15 mouse cellular contexts compared by ENCODE assay signal in the genomic region with DNA sequence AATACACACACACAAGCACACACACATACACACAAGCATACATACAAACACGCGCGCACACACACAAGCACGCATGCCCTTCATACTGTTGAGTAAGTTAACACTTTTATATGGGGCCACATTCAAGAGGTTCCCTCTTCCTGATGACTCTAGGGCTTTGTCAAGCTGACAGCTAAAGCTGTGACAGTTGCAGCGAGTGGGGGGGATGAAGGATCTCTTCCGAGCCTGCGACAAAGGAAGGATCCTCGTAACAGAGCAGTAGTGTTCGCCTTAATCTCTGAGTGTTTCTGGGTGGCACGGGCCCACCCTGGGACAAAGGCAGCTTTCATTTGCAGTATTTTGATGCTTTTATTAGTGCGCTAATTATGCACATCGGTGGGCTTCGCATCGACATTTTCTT.
DNase-seq lines count a peak whose midpoint lies in the region; ATAC-seq and TF ChIP-seq lines count a peak whose summit lies in the region.
"Had no signal": no experiment of that assay in that cellular context is flagged by ENCODE, and none has a peak within 500 bp of the region (broad histone marks: within the 10 kb centered on the region; RNA-seq: fewer than 3 reads in every experiment).

No protein-coding gene starts in this region.

- no peak for TF ChIP-seq CTCF in lung, adult 2 months (IDR thresholded peaks at IDR 0.05; ENCODE audit: insufficient read depth, low read length)

- peaks cover 6% of the 10 kb centered on the region; the same call in 1 of the 2 replicates for H3K4me1 ChIP-seq in forebrain, embryonic 11.5 days (replicated peaks; ENCODE audit: control insufficient read depth, insufficient read depth, low read length)
- H3K4me1 ChIP-seq in forebrain, embryonic 10.5 days = peaks cover 34% of the 10 kb centered on the region
- peaks cover 36% of the 10 kb centered on the region for H3K4me1 ChIP-seq in forebrain, embryonic 15.5 days
- H3K4me1 ChIP-seq in hindbrain, embryonic 16.5 days (ENCODE audit: control insufficient read depth, insufficient read depth, low read depth, low read length) = peaks cover 30% of the 10 kb centered on the region
- H3K4me1 ChIP-seq in midbrain, embryonic 16.5 days (ENCODE audit: control insufficient read depth, insufficient read depth, low read length) = peaks cover 35% of the 10 kb centered on the region
- H3K4me1 ChIP-seq in lung, adult 2 months (ENCODE audit: control insufficient read depth, insufficient read depth, low read length) = peaks cover 4% of the 10 kb centered on the region; the same call in 1 of the 2 replicates

- no peak for DNase-seq in forebrain, embryonic 11.5 days (ENCODE audit: low spot score)
- no peak for DNase-seq in forebrain, embryonic 10.5 days (ENCODE audit: extremely low spot score, low spot score)
- no peak for DNase-seq in kidney, adult 8-10 months
- no peak for DNase-seq in adrenal gland, adult 8-10 months
- no peak for DNase-seq in lung, adult 2 months
- DNase-seq: cerebellum, adult 11 months; cerebellum, postnatal 36 days; kidney, adult 11 months; kidney, postnatal 10 days; liver; liver, postnatal 0 days had no signal

- no peak for ATAC-seq in forebrain, embryonic 11.5 days (replicated peaks; ENCODE audit: low FRiP score)
- peak; percentile 63 for ATAC-seq in forebrain, embryonic 15.5 days (replicated peaks)
- ATAC-seq in hindbrain, embryonic 16.5 days = no peak
- 0 out of 2 replicates have a peak, but pooled peaks have one; percentile 33 for ATAC-seq in midbrain, embryonic 16.5 days
- ATAC-seq: liver, postnatal 0 days had no signal

- WGBS in forebrain, embryonic 11.5 days = 69% methylated on average over 14 of the region's 14 CpGs
- 81% methylated on average over 14 of the region's 14 CpGs for whole genome bisulfite sequencing in forebrain, embryonic 10.5 days
- WGBS in forebrain, embryonic 15.5 days = 47% methylated on average over 14 of the region's 14 CpGs
- WGBS in hindbrain, embryonic 16.5 days = 60% methylated on average over 14 of the region's 14 CpGs
- 48% methylated on average over 14 of the region's 14 CpGs for WGBS in midbrain, embryonic 16.5 days
- 86% methylated on average over 14 of the region's 14 CpGs for WGBS in lung, adult 2 months

- H3K4me3 ChIP-seq in forebrain, embryonic 11.5 days (ENCODE audit: low read depth, low read length) = no peak overlapping the region
- H3K4me3 ChIP-seq in forebrain, embryonic 10.5 days = no peak overlapping the region
- H3K4me3 ChIP-seq in forebrain, embryonic 15.5 days = no peak overlapping the region
- H3K4me3 ChIP-seq in hindbrain, embryonic 16.5 days (ENCODE audit: low read length) = no peak overlapping the region
- H3K4me3 ChIP-seq in midbrain, embryonic 16.5 days (ENCODE audit: low read depth, low read length) = no peak overlapping the region
- no peak overlapping the region for H3K4me3 ChIP-seq in lung, adult 2 months (replicated peaks; ENCODE audit: extremely low read depth, low read depth, low read length)
- H3K4me3 ChIP-seq: hindbrain, embryonic 15.5 days had no signal

- H3K4me2 ChIP-seq in forebrain, embryonic 11.5 days (ENCODE audit: low read depth, low read length, severe bottlenecking) = no peak overlapping the region
- no peak overlapping the region for H3K4me2 ChIP-seq in forebrain, embryonic 15.5 days (replicated peaks)
- no peak overlapping the region for H3K4me2 ChIP-seq in hindbrain, embryonic 16.5 days (ENCODE audit: low read length)
- no peak overlapping the region for H3K4me2 ChIP-seq in midbrain, embryonic 16.5 days (ENCODE audit: low read length)
- H3K4me2 ChIP-seq: hindbrain, embryonic 15.5 days had no signal

- H3K9ac ChIP-seq in forebrain, embryonic 11.5 days (ENCODE audit: low read length) = no peak overlapping the region; the same call in 1 of the 2 replicates
- H3K9ac ChIP-seq in forebrain, embryonic 15.5 days (replicated peaks) = no peak overlapping the region
- H3K9ac ChIP-seq in hindbrain, embryonic 16.5 days (ENCODE audit: low read depth, low read length) = no peak overlapping the region
- H3K9ac ChIP-seq in midbrain, embryonic 16.5 days (ENCODE audit: low read depth, low read length) = no peak overlapping the region
- H3K9ac ChIP-seq: hindbrain, embryonic 15.5 days; liver, postnatal 0 days had no signal

- H3K36me3 ChIP-seq in forebrain, embryonic 11.5 days (ENCODE audit: control insufficient read depth, insufficient read depth, low read length) = peaks cover 2% of the 10 kb centered on the region; the same call in 1 of the 2 replicates
- peaks cover 12% of the 10 kb centered on the region for H3K36me3 ChIP-seq in forebrain, embryonic 10.5 days (replicated peaks)
- H3K36me3 ChIP-seq in forebrain, embryonic 15.5 days = peaks cover 1% of the 10 kb centered on the region; the same call in 1 of the 2 replicates
- no peaks in the 10 kb centered on the region for H3K36me3 ChIP-seq in hindbrain, embryonic 16.5 days (ENCODE audit: control insufficient read depth, insufficient read depth, low read length)
- no peaks in the 10 kb centered on the region for H3K36me3 ChIP-seq in midbrain, embryonic 16.5 days (ENCODE audit: control insufficient read depth, insufficient read depth, low read length)
- H3K36me3 ChIP-seq: hindbrain, embryonic 15.5 days had no signal

- H3K27ac ChIP-seq in forebrain, embryonic 11.5 days (ENCODE audit: low read depth, low read length) = peak overlapping the region; percentile 37; the same call in 1 of the 2 replicates
- no peak overlapping the region for H3K27ac ChIP-seq in forebrain, embryonic 10.5 days
- peak overlapping the region; percentile 81 for H3K27ac ChIP-seq in forebrain, embryonic 15.5 days (replicated peaks)
- 0 out of 2 replicates have a peak overlapping the region, but pooled peaks have one; percentile 39 for H3K27ac ChIP-seq in hindbrain, embryonic 16.5 days (ENCODE audit: low read depth, low read length)
- H3K27ac ChIP-seq in midbrain, embryonic 16.5 days (ENCODE audit: low read length) = peak overlapping the region; percentile 10

- no peaks in the 10 kb centered on the region for H3K27me3 ChIP-seq in forebrain, embryonic 11.5 days (ENCODE audit: control insufficient read depth, insufficient read depth, low read length)
- H3K27me3 ChIP-seq in forebrain, embryonic 10.5 days (ENCODE audit: poor library complexity, severe bottlenecking) = no peaks in the 10 kb centered on the region
- no peaks in the 10 kb centered on the region for H3K27me3 ChIP-seq in forebrain, embryonic 15.5 days
- no peaks in the 10 kb centered on the region for H3K27me3 ChIP-seq in hindbrain, embryonic 16.5 days (replicated peaks; ENCODE audit: control insufficient read depth, insufficient read depth, low read length)
- no peaks in the 10 kb centered on the region for H3K27me3 ChIP-seq in midbrain, embryonic 16.5 days (ENCODE audit: control insufficient read depth, insufficient read depth, low read depth, low read length)
- H3K27me3 ChIP-seq: hindbrain, embryonic 15.5 days had no signal

- TF ChIP-seq POLR2A in lung, adult 2 months (IDR thresholded peaks at IDR 0.05; ENCODE audit: borderline replicate concordance, extremely low read depth, low read depth, low read length) = no peak

- H3K9me3 ChIP-seq in forebrain, embryonic 11.5 days (ENCODE audit: control insufficient read depth, low read length) = no peaks in the 10 kb centered on the region
- H3K9me3 ChIP-seq in forebrain, embryonic 10.5 days = no peaks in the 10 kb centered on the region
- no peaks in the 10 kb centered on the region for H3K9me3 ChIP-seq in forebrain, embryonic 15.5 days
- no peaks in the 10 kb centered on the region for H3K9me3 ChIP-seq in hindbrain, embryonic 16.5 days (ENCODE audit: control insufficient read depth, low read length)
- no peaks in the 10 kb centered on the region for H3K9me3 ChIP-seq in midbrain, embryonic 16.5 days (replicated peaks; ENCODE audit: control insufficient read depth, low read length, poor library complexity, severe bottlenecking)
- H3K9me3 ChIP-seq: hindbrain, embryonic 15.5 days had no signal

Comparison
In these comparisons a context has a peak if more than half of its experiments do, and no peak if none do; other contexts are left out.
1. ATAC-seq: peak in forebrain, embryonic 15.5 days (single experiment) and midbrain, embryonic 16.5 days (single experiment); none in forebrain, embryonic 11.5 days (single experiment) and hindbrain, embryonic 16.5 days (single experiment).